Mouse (Mus musculus) heart, embryonic 16.5 days (tissue): ENCODE measurements around the gene Tlr9. TPM values are rescaled to one million over a fixed set of nuclear protein-coding genes. Genes with fewer than 3 reads are reported as not detected.

Experiments used
- ATAC-seq: fragments of 200-750 bp; cut with Nextera tagmentation; replicated peaks from 2 replicates; pipeline ENCODE4 v1.8.0; 2017; ENCODE audit warnings: moderate number of reproducible peaks; ENCODE audit not compliant: insufficient read depth, low FRiP score; ENCODE audit errors: extremely low read depth
- H3K27ac ChIP-seq: fragments of 300-500 bp; sonication (generic); 2 replicates; pipeline ENCODE4 v1.5.1; 2014; ENCODE audit warnings: mild to moderate bottlenecking, low read length, control low read depth, moderate library complexity
- H3K27me3 ChIP-seq: fragments of 300-500 bp; sonication (generic); 2 replicates; pipeline ENCODE4 v1.6.1; 2014; ENCODE audit warnings: low read length, mixed read lengths; ENCODE audit not compliant: control insufficient read depth, insufficient read depth
- H3K36me3 ChIP-seq: fragments of 300-500 bp; sonication (generic); 2 replicates; pipeline ENCODE4 v1.6.1; 2014; ENCODE audit not compliant: control insufficient read depth, insufficient read depth
- H3K4me1 ChIP-seq: fragments of 300-500 bp; sonication (generic); 2 replicates; pipeline ENCODE4 v1.6.1; 2014; ENCODE audit warnings: low read length, mixed read lengths; ENCODE audit not compliant: control insufficient read depth, insufficient read depth
- H3K4me2 ChIP-seq: fragments of 300-500 bp; sonication (generic); 2 replicates; pipeline ENCODE4 v1.6.1; 2014; ENCODE audit warnings: low read depth, mild to moderate bottlenecking, control low read depth, low read length
- H3K4me3 ChIP-seq: fragments of 300-500 bp; sonication (generic); 2 replicates; pipeline ENCODE4 v1.5.1; 2014; ENCODE audit warnings: mild to moderate bottlenecking, control low read depth, low read length
- H3K9ac ChIP-seq: fragments of 300-500 bp; sonication (generic); 2 replicates; pipeline ENCODE4 v1.6.1; 2014; ENCODE audit warnings: low read length, control low read depth
- H3K9me3 ChIP-seq: fragments of 300-500 bp; sonication (generic); replicated peaks from 2 replicates; pipeline ENCODE4 v1.6.1; 2016; ENCODE audit warnings: low read length; ENCODE audit not compliant: control insufficient read depth
- WGBS: fragments of 180-500 bp; shearing (Covaris S2); extraction: QIAGEN DNeasy Blood & Tissue Kit; methylation state at CpG from one replicate; pipeline ENCODE4 v1.1.7; 2014; 5-methylcytosine and 5-hydroxymethylcytosine counted together
- polyA plus RNA-seq: library from polyadenylated mRNA; unstranded; fragments of >200 nt; fragmentation: Nextera tagmentation; extraction: Ambion mirVana; gene quantifications from 2 replicates; pipeline ENCODE4 v1.2.1, GENCODE M21; 2015

Tlr9 gene
- polyA plus RNA-seq, 1 experiment from 2014 or later = 0.05 TPM

GRCm38 (mm10) chr9:106191355-106191754 is 31.0 kb upstream of the Tlr9 start:
- WGBS = 90% methylated on average over 1 of the region's 1 CpGs
- H3K27me3 ChIP-seq = no peaks in the 10 kb centered on the region
- no peak overlapping the region for H3K4me2 ChIP-seq
- H3K36me3 ChIP-seq = peaks cover 62% of the 10 kb centered on the region
- ATAC-seq = no peak
- H3K4me1 ChIP-seq = no peaks in the 10 kb centered on the region
- no peak overlapping the region for H3K4me3 ChIP-seq
- H3K9me3 ChIP-seq = no peaks in the 10 kb centered on the region
- no peak overlapping the region for H3K27ac ChIP-seq
- no peak overlapping the region for H3K9ac ChIP-seq

GRCm38 (mm10) chr9:106192024-106192423 is 30.4 kb upstream of the Tlr9 start:
- Histone ChIP-seq H3K27me3 (no peaks in the 10 kb centered on the region), H3K36me3 (peaks cover 57% of the 10 kb centered on the region), H3K4me2 (no peak overlapping the region), H3K27ac (no peak overlapping the region), H3K9ac (no peak overlapping the region), H3K4me3 (no peak overlapping the region), H3K9me3 (no peaks in the 10 kb centered on the region), H3K4me1 (no peaks in the 10 kb centered on the region)
- ATAC-seq = no peak
- WGBS = 89% methylated on average over 8 of the region's 8 CpGs

GRCm38 (mm10) chr9:106192998-106193397 is 29.4 kb upstream of the Tlr9 start:
- no peak for ATAC-seq
- no peak overlapping the region for H3K9ac ChIP-seq
- H3K4me1 ChIP-seq = no peaks in the 10 kb centered on the region
- no peak overlapping the region for H3K4me3 ChIP-seq
- 82% methylated on average over 1 of the region's 1 CpGs for WGBS
- no peak overlapping the region for H3K4me2 ChIP-seq
- H3K27ac ChIP-seq = no peak overlapping the region
- no peaks in the 10 kb centered on the region for H3K9me3 ChIP-seq
- peaks cover 48% of the 10 kb centered on the region for H3K36me3 ChIP-seq
- H3K27me3 ChIP-seq = no peaks in the 10 kb centered on the region

- H3K27me3 ChIP-seq = no peaks in the 10 kb centered on the region
- 91% methylated on average over 8 of the region's 8 CpGs for WGBS
- peaks cover under 1% of the 10 kb centered on the region; the same call in 1 of the 2 replicates for H3K4me1 ChIP-seq
- H3K9ac ChIP-seq = no peak overlapping the region
- H3K4me3 ChIP-seq = no peak overlapping the region
- no peak overlapping the region for H3K4me2 ChIP-seq
- H3K27ac ChIP-seq = no peak overlapping the region
- no peaks in the 10 kb centered on the region for H3K9me3 ChIP-seq
- ATAC-seq = no peak
- peaks cover 38% of the 10 kb centered on the region for H3K36me3 ChIP-seq
Observed at GRCm38 (mm10) chr9:106193930-106194807, 28.2 kb upstream of the Tlr9 start.

GRCm38 (mm10) chr9:106195693-106196092 is 26.7 kb upstream of the Tlr9 start:
- Histone ChIP-seq H3K27me3 (no peaks in the 10 kb centered on the region), H3K4me2 (no peak overlapping the region), H3K4me3 (no peak overlapping the region), H3K9ac (no peak overlapping the region), H3K36me3 (peaks cover 24% of the 10 kb centered on the region), H3K4me1 (peaks cover 7% of the 10 kb centered on the region), H3K27ac (no peak overlapping the region), H3K9me3 (no peaks in the 10 kb centered on the region)
- ATAC-seq = no peak
- WGBS = 89% methylated on average over 8 of the region's 8 CpGs

GRCm38 (mm10) chr9:106197081-106197713 is 25.2 kb upstream of the Tlr9 start:
- H3K4me3 ChIP-seq = no peak overlapping the region
- no peaks in the 10 kb centered on the region for H3K27me3 ChIP-seq
- H3K4me1 ChIP-seq = peaks cover 8% of the 10 kb centered on the region
- WGBS = 88% methylated on average over 3 of the region's 3 CpGs
- ATAC-seq = no peak
- no peak overlapping the region for H3K9ac ChIP-seq
- H3K9me3 ChIP-seq = no peaks in the 10 kb centered on the region
- peaks cover 12% of the 10 kb centered on the region; the same call in 1 of the 2 replicates for H3K36me3 ChIP-seq
- H3K27ac ChIP-seq = no peak overlapping the region
- no peak overlapping the region for H3K4me2 ChIP-seq

GRCm38 (mm10) chr9:106197732-106198131 is 24.7 kb upstream of the Tlr9 start:
- Histone ChIP-seq H3K36me3 (peaks cover 12% of the 10 kb centered on the region; the same call in 1 of the 2 replicates), H3K27ac (no peak overlapping the region), H3K27me3 (no peaks in the 10 kb centered on the region), H3K9ac (no peak overlapping the region), H3K9me3 (no peaks in the 10 kb centered on the region), H3K4me1 (peaks cover 11% of the 10 kb centered on the region), H3K4me2 (no peak overlapping the region), H3K4me3 (no peak overlapping the region)
- no peak for ATAC-seq
- whole genome bisulfite sequencing = 86% methylated on average over 9 of the region's 9 CpGs

GRCm38 (mm10) chr9:106198962-106199458 is 23.4 kb upstream of the Tlr9 start:
- Histone ChIP-seq H3K9ac (peak overlapping the region; percentile 69), H3K27ac (peak overlapping the region; percentile 22; the same call in 1 of the 2 replicates), H3K4me3 (peak overlapping the region; percentile 55), H3K36me3 (peaks cover 9% of the 10 kb centered on the region; the same call in 1 of the 2 replicates), H3K9me3 (no peaks in the 10 kb centered on the region), H3K27me3 (no peaks in the 10 kb centered on the region), H3K4me2 (peak overlapping the region; percentile 67), H3K4me1 (peaks cover 18% of the 10 kb centered on the region)
- peak; percentile 50 for ATAC-seq
- WGBS = under 1% methylated on average over 44 of the region's 51 CpGs
